Mouse (Mus musculus): Measurements from ENCODE around the gene Il18. TPM values are rescaled to one million over a fixed set of nuclear protein-coding genes. Genes with fewer than 3 reads are reported as not detected.

Il18 gene
- 31.8 TPM for polyA plus RNA-seq (2014; fragmentation: Illumina TruSeq; extraction: RNeasy Lipid Tissue Mini Kit (QIAGEN cat#74804); ENCODE audit: insufficient read depth, low read depth, low replicate concordance)

GRCm38 (mm10) chr9:50554241-50555093, at the start of gene Il18:
Gene Il18 (plus strand): TSS chr9:50554827.

GRCm38 (mm10) chr9:50528293-50528892, 26.2 kb upstream of the Il18 start, which contains the start of gene Pts:
Gene Pts (minus strand): TSS chr9:50528724.

GRCm38 (mm10) chr9:50555094-50555446, 443 bp downstream of the Il18 start, which contains the start of gene Bco2:
Gene Bco2 (minus strand): TSS chr9:50555181.

GRCm38 (mm10) chr9:50561145-50561917, 6.7 kb downstream of the Il18 start, which contains the start of gene Tex12:
Gene Tex12 (minus strand): TSS chr9:50561325.

GRCm38 (mm10) chr9:50603189-50603997, 48.8 kb downstream of the Il18 start, which contains the start of the genes Sdhd and Timm8b:
Gene Sdhd (minus strand): TSS chr9:50603812.
Gene Timm8b (plus strand): TSS chr9:50603910.

GRCm38 (mm10) chr9:50616766-50617603, 62.4 kb downstream of the Il18 start, which contains the start of the genes Pih1d2 and Nkapd1:
Gene Pih1d2 (plus strand): TSS chr9:50617321.
Gene Nkapd1 (minus strand): TSS chr9:50617464.

Other genes with a start within 250 kb of the Il18 start
- gene Rpl10-ps3, start 209.9 kb upstream of the Il18 start, polyA plus RNA-seq (2014; fragmentation: Illumina TruSeq; extraction: RNeasy Lipid Tissue Mini Kit (QIAGEN cat#74804); ENCODE audit: insufficient read depth, low read depth, low replicate concordance) = 106 TPM
- gene Plet1, start 60.3 kb upstream of the Il18 start, polyA plus RNA-seq (2014; fragmentation: Illumina TruSeq; extraction: RNeasy Lipid Tissue Mini Kit (QIAGEN cat#74804); ENCODE audit: insufficient read depth, low read depth, low replicate concordance) = 52.5 TPM
- 72.1 TPM for gene Pts, start 26.1 kb upstream of the Il18 start, polyA plus RNA-seq (2014; fragmentation: Illumina TruSeq; extraction: RNeasy Lipid Tissue Mini Kit (QIAGEN cat#74804); ENCODE audit: insufficient read depth, low read depth, low replicate concordance)
- gene Bco2, start 354 bp downstream of the Il18 start, polyA plus RNA-seq (2014; fragmentation: Illumina TruSeq; extraction: RNeasy Lipid Tissue Mini Kit (QIAGEN cat#74804); ENCODE audit: insufficient read depth, low read depth, low replicate concordance) = 1.4 TPM
- not detected for gene Tex12, start 6.5 kb downstream of the Il18 start, polyA plus RNA-seq (2014; fragmentation: Illumina TruSeq; extraction: RNeasy Lipid Tissue Mini Kit (QIAGEN cat#74804); ENCODE audit: insufficient read depth, low read depth, low replicate concordance)
- gene Sdhd, start 49.0 kb downstream of the Il18 start, polyA plus RNA-seq (2014; fragmentation: Illumina TruSeq; extraction: RNeasy Lipid Tissue Mini Kit (QIAGEN cat#74804); ENCODE audit: insufficient read depth, low read depth, low replicate concordance) = 151 TPM
- 173 TPM for gene Timm8b, start 49.1 kb downstream of the Il18 start, polyA plus RNA-seq (2014; fragmentation: Illumina TruSeq; extraction: RNeasy Lipid Tissue Mini Kit (QIAGEN cat#74804); ENCODE audit: insufficient read depth, low read depth, low replicate concordance)
- 9.5 TPM for gene Pih1d2, start 62.5 kb downstream of the Il18 start, polyA plus RNA-seq (2014; fragmentation: Illumina TruSeq; extraction: RNeasy Lipid Tissue Mini Kit (QIAGEN cat#74804); ENCODE audit: insufficient read depth, low read depth, low replicate concordance)
- gene Nkapd1, start 62.6 kb downstream of the Il18 start, polyA plus RNA-seq (2014; fragmentation: Illumina TruSeq; extraction: RNeasy Lipid Tissue Mini Kit (QIAGEN cat#74804); ENCODE audit: insufficient read depth, low read depth, low replicate concordance) = 10.5 TPM
- gene Dlat, start 105.0 kb downstream of the Il18 start, polyA plus RNA-seq (2014; fragmentation: Illumina TruSeq; extraction: RNeasy Lipid Tissue Mini Kit (QIAGEN cat#74804); ENCODE audit: insufficient read depth, low read depth, low replicate concordance) = 26.0 TPM
- 5.6 TPM for gene Dixdc1, start 184.7 kb downstream of the Il18 start, polyA plus RNA-seq (2014; fragmentation: Illumina TruSeq; extraction: RNeasy Lipid Tissue Mini Kit (QIAGEN cat#74804); ENCODE audit: insufficient read depth, low read depth, low replicate concordance)
- 21.1 TPM for gene 2310030G06Rik, start 191.7 kb downstream of the Il18 start, polyA plus RNA-seq (2014; fragmentation: Illumina TruSeq; extraction: RNeasy Lipid Tissue Mini Kit (QIAGEN cat#74804); ENCODE audit: insufficient read depth, low read depth, low replicate concordance)
- 400 TPM for gene Cryab, start 196.5 kb downstream of the Il18 start, polyA plus RNA-seq (2014; fragmentation: Illumina TruSeq; extraction: RNeasy Lipid Tissue Mini Kit (QIAGEN cat#74804); ENCODE audit: insufficient read depth, low read depth, low replicate concordance)
- 34.3 TPM for gene Hspb2, start 197.5 kb downstream of the Il18 start, polyA plus RNA-seq (2014; fragmentation: Illumina TruSeq; extraction: RNeasy Lipid Tissue Mini Kit (QIAGEN cat#74804); ENCODE audit: insufficient read depth, low read depth, low replicate concordance)
- 6.0 TPM for gene Fdxacb1, start 213.4 kb downstream of the Il18 start, polyA plus RNA-seq (2014; fragmentation: Illumina TruSeq; extraction: RNeasy Lipid Tissue Mini Kit (QIAGEN cat#74804); ENCODE audit: insufficient read depth, low read depth, low replicate concordance)
- gene Alg9, start 220.2 kb downstream of the Il18 start, polyA plus RNA-seq (2014; fragmentation: Illumina TruSeq; extraction: RNeasy Lipid Tissue Mini Kit (QIAGEN cat#74804); ENCODE audit: insufficient read depth, low read depth, low replicate concordance) = 14.9 TPM
- gene 1110032A03Rik, start 220.7 kb downstream of the Il18 start, polyA plus RNA-seq (2014; fragmentation: Illumina TruSeq; extraction: RNeasy Lipid Tissue Mini Kit (QIAGEN cat#74804); ENCODE audit: insufficient read depth, low read depth, low replicate concordance) = 58.9 TPM